Mouse (Mus musculus) CD4-positive, CD25-positive, alpha-beta regulatory T cell, adult 4 months (primary cell): Measurements from ENCODE around the gene Htr3b. TPM values are rescaled to one million over a fixed set of nuclear protein-coding genes. Genes with fewer than 3 reads are reported as not detected.
A peak's percentile ranks its signal among the peaks of the same experiment; 100 is the strongest.
"Not testable (repeated sequence)": the region's sequence is repeated elsewhere in the genome, so short reads cannot be mapped to it uniquely, and the experiment has no call there.

ENCODE experiments used
- ATAC-seq: one replicate; pipeline ENCODE4 v1.8.0; 2017
- polyA plus RNA-seq, 2 experiments: library from polyadenylated mRNA; unstranded; fragments of 100-300 nt; shearing (Covaris generic); gene quantifications; one replicate each; pipeline ENCODE4 v1.2.1; 2017

Htr3b gene
- not detected for polyA plus RNA-seq

GRCm38 (mm10) chr9:48964587-48965040 is at the start of gene Htr3b:
Htr3b (minus strand) TSS chr9:48964990.
- ATAC-seq: peak; percentile 60

DNA sequence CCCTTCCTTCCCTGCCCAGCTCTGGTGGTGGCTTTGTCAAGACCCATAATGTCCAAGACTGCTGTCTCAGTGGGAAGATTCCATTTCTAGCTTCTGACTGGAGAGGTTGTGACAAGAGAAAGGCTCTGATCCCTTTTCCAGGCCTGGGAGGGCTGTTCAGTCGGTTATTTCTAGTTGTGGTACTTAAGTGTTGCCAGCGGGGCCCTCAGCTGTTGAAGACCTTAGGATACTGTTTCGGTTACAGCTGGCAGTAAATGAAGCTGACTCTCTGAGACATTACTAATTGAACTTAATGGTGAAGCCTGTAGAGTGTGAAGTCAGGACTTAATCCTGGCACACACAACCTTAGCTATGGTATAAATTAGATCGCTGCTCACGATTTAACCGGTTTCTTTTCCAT is 34.5 kb upstream of the Htr3b start:
- no peak for ATAC-seq

DNA sequence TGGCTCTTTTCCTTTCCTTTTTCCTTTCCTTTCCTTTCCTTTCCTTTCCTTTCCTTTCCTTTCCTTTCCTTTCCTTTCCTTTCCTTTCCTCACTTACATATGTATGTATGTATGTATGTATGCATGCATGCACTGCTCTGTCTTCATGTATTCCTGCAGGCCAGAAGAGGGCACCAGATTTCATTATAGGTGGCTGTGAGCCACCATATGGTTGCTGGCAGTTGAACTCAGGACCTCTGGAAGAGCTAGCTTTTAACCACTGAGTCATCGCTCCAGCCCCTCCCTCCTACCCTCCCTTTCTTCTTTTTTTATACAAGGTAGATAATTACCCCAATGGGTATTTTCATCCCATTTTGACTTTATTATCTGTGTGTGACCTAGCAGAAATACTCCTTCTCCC is 30.9 kb upstream of the Htr3b start:
- ATAC-seq: no peak

DNA sequence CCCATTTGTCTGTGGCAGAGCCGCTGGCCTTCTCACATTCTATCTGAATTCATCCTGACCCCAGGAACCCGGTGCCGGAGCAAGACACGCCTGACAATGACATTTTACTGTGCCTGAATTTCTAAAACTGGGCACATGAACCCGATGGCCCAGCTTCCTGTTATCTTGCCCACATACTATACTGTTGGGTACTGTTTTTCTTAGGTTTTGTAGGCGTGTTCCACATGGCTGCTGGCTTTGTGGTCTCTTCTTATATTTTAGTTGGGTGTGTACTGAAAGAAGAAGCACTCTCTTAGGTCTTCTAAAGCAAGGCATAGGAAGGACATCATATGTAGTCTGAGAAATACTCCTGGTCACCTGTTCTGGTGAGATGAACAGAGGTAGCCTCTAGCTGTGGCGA is 30.0 kb upstream of the Htr3b start:
- ATAC-seq: peak; percentile 51

DNA sequence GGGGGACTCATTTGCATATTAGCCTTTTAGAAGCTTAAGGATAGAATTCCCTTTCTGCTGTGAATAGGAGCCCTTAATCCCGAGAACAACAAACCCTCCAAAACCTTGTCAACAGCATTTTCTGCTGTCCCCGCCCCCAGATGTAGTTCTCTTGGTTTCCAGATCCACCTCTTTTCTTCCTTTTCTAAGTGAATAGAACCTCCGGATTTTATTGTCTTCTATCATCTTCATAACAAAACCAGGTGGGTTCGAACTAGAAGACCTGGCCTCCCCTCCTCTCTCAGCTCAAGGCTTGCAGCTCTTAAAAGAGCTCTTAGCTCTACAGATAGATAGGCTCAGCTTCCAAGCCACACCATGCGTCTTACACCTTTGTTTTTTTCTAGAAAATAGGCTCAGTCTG is 26.9 kb upstream of the Htr3b start:
- no peak for ATAC-seq

- no peak for ATAC-seq
Measured at GRCm38 (mm10) chr9:48987201-48988101, 22.7 kb upstream of the Htr3b start.

DNA sequence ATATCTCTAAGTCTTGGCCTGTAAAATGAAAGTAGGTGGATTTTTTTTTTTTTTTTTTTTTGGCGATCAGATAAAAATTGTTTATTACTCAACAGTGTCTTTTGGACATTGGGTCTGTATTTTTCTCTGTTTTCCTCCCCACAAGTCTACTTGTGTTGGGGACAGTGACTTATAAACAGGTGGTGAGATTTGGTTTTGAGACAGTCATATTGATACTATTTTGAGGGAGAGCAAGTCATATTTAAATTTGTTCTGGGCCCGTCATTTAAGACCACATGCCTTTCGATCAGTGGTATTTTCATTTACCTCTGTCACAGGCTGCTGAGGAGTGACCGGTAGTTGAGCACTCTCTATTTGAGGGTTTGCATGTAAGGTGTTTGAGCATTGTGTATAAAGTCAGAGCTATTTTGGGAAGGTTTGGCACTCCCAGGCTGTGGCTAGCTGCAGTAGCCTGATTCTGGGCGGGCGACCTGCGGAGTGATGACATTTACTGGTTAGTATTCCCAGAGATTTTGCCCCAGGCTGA is 21.9 kb upstream of the Htr3b start:
- ATAC-seq: no peak

DNA sequence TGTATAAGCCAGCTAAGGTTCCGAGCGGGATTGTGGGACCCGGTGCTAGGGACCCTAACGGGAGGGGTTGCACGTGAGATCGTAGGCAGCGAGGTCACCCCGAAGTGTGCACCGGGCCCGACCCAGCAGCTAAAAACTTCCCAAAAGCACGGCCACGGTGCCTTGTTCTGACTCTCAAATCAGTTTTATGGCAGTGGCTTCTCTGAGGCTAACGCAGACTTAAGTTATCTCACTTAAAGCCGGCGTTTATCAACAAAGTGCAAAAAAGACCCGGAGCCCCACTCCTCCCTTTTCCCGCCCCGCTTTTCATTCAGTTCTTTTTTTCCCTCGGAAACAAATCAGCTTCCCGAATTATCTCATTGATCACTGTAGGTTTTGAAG is 20.9 kb upstream of the Htr3b start:
- ATAC-seq: peak; percentile 8

GRCm38 (mm10) chr9:48984845-48985707 is 20.3 kb upstream of the Htr3b start, which contains the start of gene Usp28:
Usp28 (plus strand) TSS chr9:48985375.
- peak; percentile 81 for ATAC-seq

DNA sequence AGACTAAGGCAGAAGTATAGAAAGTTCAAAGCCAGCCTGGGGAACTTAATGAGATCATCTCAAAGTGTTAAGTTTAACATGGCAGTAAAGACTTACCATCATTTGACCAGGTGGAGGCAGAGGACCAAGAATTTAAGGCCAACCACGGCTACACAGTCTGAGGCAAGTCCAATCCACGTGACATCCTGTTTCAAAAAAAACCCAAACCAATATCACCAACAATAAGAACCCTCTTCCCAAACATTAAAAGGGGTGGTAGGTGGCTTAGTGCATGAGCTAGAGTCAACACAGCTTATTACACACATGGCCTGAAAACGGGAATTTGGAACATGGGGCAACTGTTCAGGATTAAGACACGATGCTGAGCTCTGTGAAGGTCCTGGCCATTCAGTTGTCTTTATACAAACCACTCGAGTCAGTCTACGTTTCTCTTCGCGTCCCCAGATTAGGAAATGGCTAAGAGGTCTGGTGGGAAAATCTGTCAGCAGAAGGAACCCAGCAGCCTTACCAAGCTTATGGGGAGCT is 19.6 kb upstream of the Htr3b start:
- ATAC-seq: peak; percentile 29

- ATAC-seq: not testable (repeated sequence)
Measured at GRCm38 (mm10) chr9:48983801-48984200, 19.0 kb upstream of the Htr3b start.

DNA sequence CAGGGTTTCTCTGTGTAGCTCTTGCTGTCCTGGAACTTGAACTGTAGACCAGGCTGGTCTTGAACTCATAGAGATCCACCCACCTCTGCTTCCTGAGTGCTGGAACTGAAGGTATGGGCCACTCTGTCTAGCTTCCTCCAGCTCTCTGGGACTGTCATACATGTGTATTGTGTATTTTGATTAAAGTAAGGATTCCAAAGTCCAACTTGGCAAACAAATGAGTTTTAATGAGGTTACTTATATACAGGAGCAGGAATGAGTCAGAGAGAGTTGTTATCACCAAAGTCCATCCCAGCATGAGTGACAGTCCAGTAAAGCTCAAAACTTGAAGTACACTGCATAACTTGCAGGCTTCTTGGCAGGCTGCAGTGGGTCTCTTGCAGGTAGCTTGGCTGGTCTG is 17.0 kb upstream of the Htr3b start:
- ATAC-seq: no peak

GRCm38 (mm10) chr9:48980781-48981180 is 16.0 kb upstream of the Htr3b start:
- ATAC-seq: no peak

GRCm38 (mm10) chr9:48980371-48980770 is 15.6 kb upstream of the Htr3b start:
- ATAC-seq: no peak

GRCm38 (mm10) chr9:48976661-48977355 is 12.0 kb upstream of the Htr3b start:
- ATAC-seq: no peak

DNA sequence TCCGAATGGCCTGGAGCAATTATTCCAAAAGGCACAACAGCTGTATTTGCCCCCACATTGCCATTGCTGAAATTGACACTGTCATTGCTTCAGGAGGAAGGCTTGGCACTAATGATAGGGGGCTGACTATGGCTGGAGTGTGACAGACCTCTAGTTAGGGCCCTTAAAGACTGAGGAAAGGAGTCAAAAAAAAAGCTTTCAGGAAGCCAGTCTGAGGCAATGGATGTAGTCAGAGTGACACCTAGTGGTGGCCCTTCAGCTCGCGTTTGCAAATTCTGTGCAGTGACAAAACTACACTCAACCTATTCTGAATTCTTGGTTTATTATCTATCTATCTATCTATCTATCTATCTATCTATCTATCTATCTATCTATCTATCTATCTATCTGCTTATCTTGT is 7.7 kb upstream of the Htr3b start:
- ATAC-seq: peak; percentile 62

GRCm38 (mm10) chr9:48962131-48962530 is 2.7 kb downstream of the Htr3b start:
- no peak for ATAC-seq

- no peak for ATAC-seq
Measured at GRCm38 (mm10) chr9:48961314-48961713, 3.5 kb downstream of the Htr3b start.

GRCm38 (mm10) chr9:48947565-48947964 is 17.2 kb downstream of the Htr3b start:
- no peak for ATAC-seq

- ATAC-seq: no peak
Measured at GRCm38 (mm10) chr9:48942349-48942748, 22.4 kb downstream of the Htr3b start.

DNA sequence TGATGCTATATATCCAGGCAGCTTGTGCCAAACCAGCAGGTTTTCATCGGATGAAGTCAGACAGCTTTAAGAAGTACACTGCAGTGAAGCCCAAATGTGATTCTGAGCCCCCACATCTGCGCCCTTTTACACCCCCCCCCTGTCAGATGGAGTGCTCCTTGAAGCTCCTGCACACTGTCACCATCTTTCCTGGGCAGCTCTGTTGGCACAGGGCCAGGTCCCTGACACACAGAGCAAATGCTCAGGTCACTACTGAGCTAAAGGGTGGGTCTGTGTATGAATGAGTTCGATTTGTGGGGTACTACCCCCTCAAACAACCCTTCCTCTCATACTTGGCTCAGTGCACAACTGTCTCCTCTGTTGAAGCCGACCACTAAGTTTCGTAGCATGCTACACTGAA is 35.4 kb downstream of the Htr3b start:
- ATAC-seq: no peak

DNA sequence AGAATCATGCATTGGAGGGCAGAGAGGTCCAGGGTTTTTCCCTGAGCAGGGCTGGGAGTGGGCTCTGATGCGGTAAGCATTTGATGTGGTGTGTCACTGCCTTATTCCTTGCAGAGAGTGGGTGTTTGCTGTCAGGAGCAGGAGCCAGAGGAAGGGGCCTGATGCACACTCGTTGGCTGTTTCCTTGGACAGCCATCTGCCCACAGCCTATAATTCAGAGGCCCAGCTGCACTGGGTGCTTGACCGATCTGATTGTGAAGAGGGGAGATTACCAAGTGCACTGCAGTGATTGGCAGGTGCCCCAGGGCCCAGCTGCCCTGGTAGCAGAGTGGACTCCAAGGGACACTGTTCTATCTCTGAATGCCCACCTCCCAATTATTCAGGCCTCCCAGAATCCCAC is 36.0 kb downstream of the Htr3b start:
- ATAC-seq: no peak
